Comparison of ENCODE assay signal across 19 mouse cellular contexts in genomic region chr11:22456286-22456685, GRCm38 (mm10).
"Had no signal": no experiment of that assay in that cellular context is flagged by ENCODE, and none has a peak within 500 bp of the region (broad histone marks: within the 10 kb centered on the region; RNA-seq: fewer than 3 reads in every experiment).

No protein-coding gene starts in this region.

- H3K4me1 ChIP-seq: neural tube, embryonic 15.5 days had no signal

- ATAC-seq: midbrain, embryonic 16.5 days had no signal

- DNase-seq: lung, adult 18-20 months; lung, embryonic 14.5 days; lung, postnatal 10 days; lung, postnatal 4 days; midbrain, embryonic 14.5 days; retina, postnatal 1 day; right cerebral cortex, adult 18-20 months; right cerebral cortex, postnatal 25 days; right cerebral cortex, postnatal 4 days; spleen, adult 18-20 months; thymus, adult 18-20 months; thymus, postnatal 14 days; thymus, postnatal 36 days had no signal

- H3K9ac ChIP-seq: lung, embryonic 14.5 days; midbrain, embryonic 12.5 days; neural tube, embryonic 13.5 days; neural tube, embryonic 15.5 days had no signal

- H3K9me3 ChIP-seq: midbrain, embryonic 10.5 days; midbrain, embryonic 12.5 days; neural tube, embryonic 13.5 days; neural tube, embryonic 15.5 days had no signal

- H3K27ac ChIP-seq: midbrain, embryonic 10.5 days; midbrain, embryonic 12.5 days; neural tube, embryonic 13.5 days; neural tube, embryonic 15.5 days had no signal

- H3K4me3 ChIP-seq: midbrain, embryonic 10.5 days; midbrain, embryonic 12.5 days; myocyte; neural tube, embryonic 13.5 days; neural tube, embryonic 15.5 days had no signal

- H3K27me3 ChIP-seq: midbrain, embryonic 12.5 days; neural tube, embryonic 13.5 days; neural tube, embryonic 15.5 days had no signal

- H3K36me3 ChIP-seq: midbrain, embryonic 10.5 days; midbrain, embryonic 12.5 days; neural tube, embryonic 13.5 days; neural tube, embryonic 15.5 days had no signal
